Mouse (Mus musculus): Measurements from ENCODE around the gene Gm5737.

Gm5737 gene

GRCm38 (mm10) chr7:120875540-120876388 lies 63.6 kb downstream of the Gm5737 start:
- DNase-seq (ENCODE audit: low read depth, low spot score), result no peak

- no peak for DNase-seq (ENCODE audit: low read depth, low spot score)
These were observed 66.1 kb downstream of the Gm5737 start for GRCm38 (mm10) chr7:120878271-120878670.

- DNase-seq (ENCODE audit: low read depth, low spot score), result no peak
These were observed 67.8 kb downstream of the Gm5737 start for GRCm38 (mm10) chr7:120879972-120880371.

GRCm38 (mm10) chr7:120880770-120881169 lies 68.6 kb downstream of the Gm5737 start:
- DNase-seq (ENCODE audit: low read depth, low spot score), result no peak
